Mouse (Mus musculus) urinary bladder, postnatal 10 days (tissue): ENCODE data around the gene Klrb1c.
"Not testable (repeated sequence)": the region's sequence is repeated elsewhere in the genome, so short reads cannot be mapped to it uniquely, and the experiment has no call there.

Source experiments
- DNase-seq: peaks from one replicate; pipeline ENCODE4 v3.0.0; 2022; ENCODE audit warnings: low spot score

Klrb1c gene

GRCm38 (mm10) chr6:128797936-128798771 is 9.1 kb upstream of the Klrb1c start:
- DNase-seq: no peak

DNA sequence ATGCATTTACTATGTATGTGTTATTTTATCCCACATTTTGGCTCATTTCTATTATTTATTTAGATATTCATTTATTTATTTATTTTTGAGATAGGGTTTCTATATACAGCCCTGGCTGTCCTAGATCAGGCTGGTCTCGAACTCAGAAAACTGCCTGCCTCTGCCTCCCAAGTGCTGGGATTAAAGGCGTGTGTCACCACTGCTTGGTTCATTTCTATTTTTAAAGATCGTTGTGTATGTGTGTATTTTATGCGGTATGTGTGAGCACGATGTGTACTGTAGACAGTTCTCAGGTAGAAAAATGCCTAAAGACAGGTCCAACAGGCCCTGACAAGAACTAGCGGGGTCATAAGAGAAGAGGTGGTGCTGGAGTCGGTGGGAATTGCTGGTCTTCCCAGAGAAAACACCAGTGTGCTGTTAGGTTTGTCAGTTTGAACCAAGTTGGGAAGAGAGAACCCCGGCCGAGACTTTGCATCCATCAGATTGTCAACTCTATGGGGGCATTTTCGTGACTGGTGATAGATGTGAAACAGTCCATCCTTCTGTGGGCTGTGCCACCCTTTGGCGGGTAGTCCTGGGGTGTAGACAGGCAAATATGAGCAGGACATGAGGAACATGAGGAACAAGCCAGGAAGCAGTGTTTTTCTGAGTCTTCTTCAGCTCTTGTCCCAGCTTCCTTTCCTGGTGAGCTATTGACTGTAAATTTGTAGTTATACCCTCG is 8.3 kb upstream of the Klrb1c start:
- DNase-seq: no peak

DNA sequence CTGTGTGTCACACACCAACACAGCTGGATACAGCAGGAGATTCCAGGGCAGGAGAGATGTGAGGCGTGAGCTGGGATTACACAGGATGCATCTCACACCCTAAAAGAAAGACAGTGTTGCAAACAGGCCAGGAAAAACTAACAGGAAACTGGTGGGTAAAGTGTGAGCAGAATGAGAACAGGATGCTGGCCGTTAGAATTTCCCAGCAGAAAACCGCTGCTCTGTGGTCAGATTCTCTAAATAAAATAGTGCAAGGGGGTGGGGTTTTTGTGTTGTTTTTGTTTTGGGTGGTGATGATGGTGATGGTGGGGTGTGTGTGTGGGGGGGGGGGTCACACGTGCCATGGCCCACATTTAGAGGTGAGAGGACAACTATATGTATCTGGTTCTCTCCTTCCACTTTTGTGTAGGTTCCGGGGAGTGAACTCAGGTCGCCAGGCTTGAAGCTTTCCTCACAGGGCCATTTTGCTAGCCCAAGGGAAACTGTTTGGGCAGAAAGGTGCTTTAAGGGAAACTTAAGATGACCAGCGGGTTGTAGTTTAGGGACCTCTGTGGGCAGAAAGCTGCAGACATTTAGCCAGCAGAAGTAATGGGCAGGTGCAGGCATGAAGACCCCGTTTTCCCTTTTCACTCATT is 7.4 kb upstream of the Klrb1c start:
- DNase-seq: no peak

DNA sequence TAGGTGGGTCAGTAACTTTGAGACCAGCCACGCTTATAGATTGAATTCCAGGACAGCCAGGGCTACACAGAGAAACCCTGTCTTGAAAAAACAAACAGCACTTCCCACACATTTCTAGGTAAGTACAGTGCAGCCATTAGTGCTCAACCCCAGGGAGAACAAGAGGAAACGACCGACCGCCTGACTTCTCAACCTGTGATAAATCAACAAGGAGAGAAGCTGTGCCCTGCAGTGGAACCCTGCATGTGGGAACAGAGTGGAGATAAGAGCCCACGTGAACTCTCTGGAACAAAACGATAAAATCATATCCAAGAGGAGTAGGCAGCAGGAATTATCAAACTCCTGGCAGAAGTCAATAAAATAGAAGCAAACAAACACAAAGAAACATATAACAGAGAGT is 4.7 kb upstream of the Klrb1c start:
- no peak for DNase-seq

DNA sequence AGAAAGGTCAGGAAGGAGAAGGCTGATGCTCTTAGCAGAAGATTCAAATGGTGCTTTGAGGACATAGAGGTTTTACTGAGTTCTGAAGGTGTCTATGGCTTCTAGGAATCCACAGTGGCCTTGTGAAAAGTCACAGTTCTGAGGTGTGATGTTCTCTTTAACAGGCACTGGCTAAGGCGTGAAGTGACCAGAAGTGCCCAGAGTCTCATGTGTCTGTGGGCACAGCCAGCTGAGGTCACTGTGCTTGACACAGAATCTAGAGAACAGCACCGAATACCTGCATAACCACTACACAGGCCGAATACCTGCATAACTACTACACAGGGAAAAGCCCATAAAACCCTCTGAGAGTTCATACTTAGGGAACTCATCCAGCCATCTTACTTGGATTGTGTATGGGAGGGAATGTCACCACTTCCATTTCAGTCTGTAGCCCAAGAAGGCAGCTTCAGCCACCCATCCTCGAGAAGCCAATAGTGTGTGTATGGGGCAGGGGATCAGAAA is 1.5 kb upstream of the Klrb1c start:
- DNase-seq: not testable (repeated sequence)

- DNase-seq: no peak
Measured at GRCm38 (mm10) chr6:128788517-128788916, 498 bp downstream of the Klrb1c start.

DNA sequence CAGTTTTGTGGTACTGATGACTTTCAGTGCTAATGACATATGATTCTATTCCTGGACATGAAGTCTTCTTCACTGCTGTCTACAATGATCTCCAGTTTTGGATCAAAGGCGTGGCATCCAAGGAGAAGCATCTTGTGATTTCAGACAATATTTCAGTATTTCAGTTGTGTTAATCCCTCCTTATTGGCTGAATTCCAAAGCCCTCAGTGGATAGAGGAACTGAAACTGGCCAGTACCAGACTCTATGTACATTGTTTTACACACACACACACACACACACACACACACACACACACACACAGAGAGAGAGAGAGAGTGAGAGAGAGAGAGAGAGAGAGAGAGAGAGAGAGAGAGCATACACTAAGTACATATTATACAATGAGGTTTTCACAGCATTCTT is 2.6 kb downstream of the Klrb1c start:
- DNase-seq: not testable (repeated sequence)

DNA sequence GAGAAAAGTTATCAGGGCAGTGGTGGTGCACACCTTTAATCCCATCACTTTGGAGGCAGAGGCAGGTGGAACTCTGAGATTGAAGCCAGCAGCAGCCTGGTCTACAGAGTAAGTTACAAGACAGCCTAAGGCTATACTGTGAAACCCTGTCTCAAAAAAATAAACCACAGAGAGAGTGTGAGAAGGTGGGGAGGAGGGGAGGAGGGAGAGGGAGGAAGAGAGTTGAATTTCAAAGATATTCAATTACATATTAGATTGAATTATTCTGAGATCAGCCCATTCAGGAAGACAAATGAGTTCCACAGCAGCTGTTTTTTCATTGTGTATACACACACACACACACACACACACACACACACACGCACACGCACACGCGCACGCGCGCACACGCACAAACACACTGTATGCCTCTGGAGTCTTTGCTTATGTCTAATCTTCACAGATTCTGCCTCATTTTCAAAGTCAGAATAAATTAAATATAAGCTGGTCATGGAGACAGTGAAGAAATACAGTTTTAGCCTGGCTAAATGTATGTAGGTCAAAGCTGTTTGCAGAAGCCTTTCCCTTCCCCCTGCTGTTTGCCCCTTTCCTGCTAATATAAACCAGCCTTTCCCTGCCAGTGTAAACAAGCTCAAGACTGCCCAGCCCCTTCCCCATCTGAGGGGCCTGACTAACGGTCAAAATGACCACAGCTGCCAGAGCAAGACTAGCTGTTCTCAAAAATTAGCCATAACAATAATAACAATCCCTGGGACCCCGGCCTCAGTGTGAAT is 19.3 kb downstream of the Klrb1c start:
- no peak for DNase-seq

DNA sequence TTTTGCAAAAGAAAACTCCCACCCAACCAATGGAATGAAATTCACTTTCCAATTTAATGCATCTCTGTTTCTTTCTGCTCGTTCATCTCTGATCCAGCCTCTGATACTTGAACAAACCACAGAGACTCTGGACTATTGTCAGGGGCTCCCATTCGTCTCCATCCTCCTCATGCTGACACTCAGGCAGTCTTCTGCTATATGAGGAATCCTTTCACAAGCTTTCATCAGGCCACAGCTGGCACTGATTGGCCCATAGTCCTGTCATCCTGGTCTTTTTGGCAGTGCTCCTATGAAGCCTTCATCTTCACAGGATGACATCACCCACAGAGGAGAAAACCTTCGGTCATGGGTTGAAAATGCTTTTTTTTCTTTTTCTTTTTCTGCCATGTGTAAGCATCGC is 21.0 kb downstream of the Klrb1c start:
- DNase-seq: no peak

DNA sequence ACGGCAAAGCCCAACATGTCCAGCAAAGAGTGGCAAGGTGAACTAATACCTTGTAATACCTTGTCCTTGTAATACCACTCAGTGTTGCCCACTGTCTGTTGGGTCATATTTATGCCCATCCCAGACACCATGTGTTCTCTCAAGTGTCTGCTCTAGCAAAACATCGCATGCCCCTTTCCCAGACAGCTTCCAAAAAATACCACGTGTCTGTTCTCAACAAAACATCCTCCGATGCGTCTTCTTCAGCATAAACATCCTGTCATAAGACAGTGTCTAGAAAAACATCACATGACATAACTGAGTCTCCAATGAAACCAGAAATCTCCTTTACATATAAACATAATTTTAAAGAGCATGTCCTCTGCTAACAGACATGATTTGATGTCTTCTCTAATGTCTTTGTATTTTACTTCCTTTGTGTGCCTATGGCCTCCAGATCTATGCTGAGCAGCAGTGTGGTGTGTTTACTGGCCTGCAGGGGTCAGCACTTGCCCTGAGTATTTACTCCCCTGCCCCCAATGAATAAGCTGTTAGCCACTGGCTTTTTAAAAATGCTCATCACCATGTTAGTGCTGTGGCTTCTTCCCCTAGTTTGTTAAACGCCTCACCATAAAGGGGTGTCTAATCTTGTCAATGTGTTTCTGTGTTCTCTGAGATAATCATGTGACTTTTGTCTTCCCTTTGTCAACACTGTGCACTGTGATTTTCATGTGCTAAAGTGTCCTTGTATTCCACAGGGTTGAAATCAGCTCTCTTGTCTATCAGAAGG is 22.3 kb downstream of the Klrb1c start:
- DNase-seq: not testable (repeated sequence)

GRCm38 (mm10) chr6:128765211-128765610 is 23.8 kb downstream of the Klrb1c start:
- DNase-seq: no peak

DNA sequence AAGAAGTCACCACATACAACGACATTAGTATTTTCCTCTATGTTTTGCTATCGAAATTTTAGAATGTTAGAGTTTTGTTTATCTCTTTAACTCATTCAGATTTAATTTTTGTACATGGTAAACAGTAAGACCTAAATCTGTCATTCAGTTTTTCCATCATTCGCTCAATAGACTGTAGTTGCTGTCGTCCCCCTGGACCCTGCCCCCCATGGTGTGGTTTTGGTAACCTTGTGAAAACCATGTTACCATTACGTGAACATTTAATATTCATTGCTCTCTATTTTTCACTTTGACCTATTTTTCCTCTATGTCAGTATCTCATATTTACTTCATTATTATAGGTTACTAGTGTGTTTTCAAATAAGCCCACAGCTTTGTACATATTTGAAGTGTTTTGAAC is 24.4 kb downstream of the Klrb1c start:
- DNase-seq: no peak

- DNase-seq: peak; percentile 73
Measured at GRCm38 (mm10) chr6:128763736-128764523, 25.1 kb downstream of the Klrb1c start.

GRCm38 (mm10) chr6:128762892-128763670 is 25.9 kb downstream of the Klrb1c start:
- not testable (repeated sequence) for DNase-seq

GRCm38 (mm10) chr6:128761144-128761540 is 27.9 kb downstream of the Klrb1c start:
- no peak for DNase-seq

DNA sequence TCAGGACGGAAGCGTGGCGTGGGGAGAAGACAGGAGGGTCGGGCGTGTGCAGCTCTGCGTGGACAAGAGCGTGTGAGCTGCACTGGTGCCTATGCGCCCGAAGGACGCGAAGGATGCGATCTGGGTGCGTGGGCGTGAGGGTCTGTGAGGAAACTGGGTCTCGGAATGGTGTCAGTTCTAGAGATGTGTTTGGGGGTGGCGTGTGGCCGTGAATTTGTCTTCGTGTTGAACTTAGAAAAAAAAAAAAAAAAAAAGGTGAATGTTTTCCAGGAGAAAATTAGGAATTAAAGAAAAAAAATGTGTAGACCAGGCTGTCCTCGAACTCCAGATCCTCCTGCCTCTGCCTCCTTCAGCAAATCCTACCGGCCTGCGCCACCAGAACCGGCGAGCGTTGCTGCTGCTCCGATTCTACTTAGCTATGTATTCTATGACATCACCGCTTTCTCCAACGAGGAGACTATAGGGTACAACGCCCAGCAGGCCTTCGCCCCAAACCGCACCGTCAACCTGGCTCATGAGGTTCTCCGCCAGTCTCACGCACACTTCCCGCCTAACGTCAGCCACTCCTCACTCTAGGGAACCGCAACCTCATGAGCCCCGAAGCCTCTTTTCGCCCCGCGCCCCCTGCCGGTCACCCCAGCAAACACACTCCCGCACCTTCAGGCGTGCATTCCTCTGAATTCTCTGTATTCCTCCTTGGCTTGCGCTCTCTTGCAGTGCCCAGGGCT is 28.4 kb downstream of the Klrb1c start:
- peak; percentile 55 for DNase-seq

GRCm38 (mm10) chr6:128760016-128760415 is 29.0 kb downstream of the Klrb1c start:
- peak; percentile 76 for DNase-seq

GRCm38 (mm10) chr6:128759221-128759950 is 29.6 kb downstream of the Klrb1c start:
- DNase-seq: no peak
